Mouse (Mus musculus): Measurements from ENCODE around the gene Igsf21. TPM values are rescaled to one million over a fixed set of nuclear protein-coding genes. Genes with fewer than 3 reads are reported as not detected.

The Igsf21 gene
- polyA plus RNA-seq, 1 experiment from 2014 or later: 50.9 TPM

DNA sequence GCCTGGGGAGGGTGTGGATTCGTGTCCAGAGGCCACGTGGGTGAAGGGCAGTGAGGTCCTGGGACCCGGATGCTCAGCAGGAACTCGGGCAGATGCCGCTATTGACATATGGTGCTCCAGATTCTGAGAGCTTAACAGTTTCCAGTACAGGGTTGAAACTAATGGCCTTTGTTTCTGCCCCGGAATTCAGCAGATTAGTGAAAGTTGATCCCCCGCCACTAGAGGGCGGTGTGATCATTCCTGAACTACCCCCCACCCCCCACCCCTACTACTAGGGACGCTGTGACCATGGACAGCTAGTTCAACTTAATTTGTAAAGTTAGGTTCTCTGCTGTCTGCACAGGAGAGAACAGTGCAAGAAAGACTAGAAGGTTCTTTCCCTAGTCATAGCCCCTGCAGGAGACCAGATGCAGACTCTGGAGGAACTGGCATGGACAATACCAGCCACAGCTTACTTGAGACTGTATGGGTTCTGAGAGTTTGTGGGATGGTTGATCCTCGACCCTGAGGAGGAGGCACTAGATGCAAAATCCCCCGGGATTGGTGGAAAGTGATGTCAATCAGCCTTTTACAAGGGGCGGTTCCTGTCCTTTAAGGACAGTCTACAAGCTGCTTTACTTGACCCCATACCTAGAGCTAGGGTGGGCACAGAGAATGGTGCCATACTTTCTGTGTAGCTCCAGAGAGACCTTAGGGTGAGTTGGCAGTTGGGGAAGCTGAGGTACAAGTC is 157.7 kb downstream of the Igsf21 start:
- no peaks in the 10 kb centered on the region for H3K27me3 ChIP-seq (replicated peaks; ENCODE audit: control insufficient read depth, insufficient read depth, low read length)
- ATAC-seq: no peak
- WGBS: 86% methylated on average over 12 of the region's 12 CpGs
- no peak overlapping the region for H3K4me2 ChIP-seq (ENCODE audit: low read length)
- H3K4me3 ChIP-seq (replicated peaks; ENCODE audit: low read length): no peak overlapping the region
- H3K27ac ChIP-seq (ENCODE audit: low read length): no peak overlapping the region
- no peaks in the 10 kb centered on the region for H3K36me3 ChIP-seq (ENCODE audit: control insufficient read depth, insufficient read depth)
- no peak overlapping the region for H3K9ac ChIP-seq (replicated peaks; ENCODE audit: low read depth, low read length)
- H3K4me1 ChIP-seq (replicated peaks; ENCODE audit: control insufficient read depth, insufficient read depth, low read length): peaks cover 11% of the 10 kb centered on the region
- H3K9me3 ChIP-seq (ENCODE audit: control insufficient read depth, low read length): no peaks in the 10 kb centered on the region

DNA sequence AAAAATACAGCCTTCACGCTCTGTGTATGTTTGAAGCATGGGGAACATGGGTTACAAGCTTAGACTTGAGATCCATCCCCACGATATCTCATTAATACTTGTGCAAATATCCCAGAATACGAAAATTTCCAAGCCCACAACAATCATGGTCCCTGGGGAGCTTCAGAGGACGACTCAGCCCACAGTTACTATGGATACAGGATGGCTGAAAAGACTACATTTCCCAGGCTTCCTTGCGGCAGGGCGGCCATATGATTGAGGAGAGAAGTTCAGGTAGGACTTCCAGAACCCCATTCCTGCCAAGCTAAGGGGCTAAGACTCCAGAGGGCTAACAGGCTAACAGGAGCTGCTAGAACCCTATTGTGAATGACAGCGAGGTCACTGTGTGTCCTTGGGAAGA is 160.4 kb downstream of the Igsf21 start:
- Histone ChIP-seq H3K27me3 (replicated peaks; ENCODE audit: control insufficient read depth, insufficient read depth, low read length) (no peaks in the 10 kb centered on the region), H3K9ac (replicated peaks; ENCODE audit: low read depth, low read length) (no peak overlapping the region), H3K36me3 (ENCODE audit: control insufficient read depth, insufficient read depth) (no peaks in the 10 kb centered on the region), H3K4me1 (replicated peaks; ENCODE audit: control insufficient read depth, insufficient read depth, low read length) (peaks cover 12% of the 10 kb centered on the region), H3K4me2 (ENCODE audit: low read length) (no peak overlapping the region), H3K4me3 (replicated peaks; ENCODE audit: low read length) (no peak overlapping the region), H3K9me3 (ENCODE audit: control insufficient read depth, low read length) (no peaks in the 10 kb centered on the region), H3K27ac (ENCODE audit: low read length) (no peak overlapping the region)
- ATAC-seq: no peak; the same call in 1 of the 2 replicates
- 60% methylated on average over 7 of the region's 7 CpGs for whole genome bisulfite sequencing

DNA sequence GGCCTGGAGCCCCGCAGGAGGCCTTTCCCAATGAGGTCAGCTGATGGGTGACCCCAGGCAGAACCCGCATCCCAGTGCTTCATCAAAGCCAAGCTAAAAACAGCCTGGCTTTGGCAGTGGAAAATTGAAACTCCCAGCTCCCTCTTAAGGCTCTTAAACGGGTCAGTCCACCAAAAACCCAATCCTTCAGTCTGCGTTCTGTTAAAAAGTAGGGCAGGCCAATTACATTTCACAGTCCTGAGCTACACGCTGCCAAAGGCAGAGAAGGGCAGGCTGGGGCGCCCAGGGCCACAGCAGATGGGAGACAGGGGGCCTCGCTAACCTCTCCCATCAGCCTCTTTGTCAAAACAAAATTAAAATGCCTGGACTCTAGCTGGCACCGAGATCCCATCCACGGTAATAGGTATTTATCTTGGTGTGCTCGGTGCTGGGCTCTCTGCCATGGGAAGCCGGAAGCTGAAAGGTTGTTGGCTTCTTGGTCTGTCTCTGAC is 162.0 kb downstream of the Igsf21 start:
- 19% methylated on average over 11 of the region's 11 CpGs for WGBS
- Histone ChIP-seq H3K27ac (ENCODE audit: low read length) (peak overlapping the region; percentile 49; the same call in 1 of the 2 replicates), H3K27me3 (replicated peaks; ENCODE audit: control insufficient read depth, insufficient read depth, low read length) (no peaks in the 10 kb centered on the region), H3K9me3 (ENCODE audit: control insufficient read depth, low read length) (no peaks in the 10 kb centered on the region), H3K4me2 (ENCODE audit: low read length) (no peak overlapping the region), H3K4me1 (replicated peaks; ENCODE audit: control insufficient read depth, insufficient read depth, low read length) (peaks cover 12% of the 10 kb centered on the region), H3K4me3 (replicated peaks; ENCODE audit: low read length) (no peak overlapping the region), H3K36me3 (ENCODE audit: control insufficient read depth, insufficient read depth) (no peaks in the 10 kb centered on the region), H3K9ac (replicated peaks; ENCODE audit: low read depth, low read length) (no peak overlapping the region)
- peak; percentile 60; the same call in 1 of the 2 replicates for ATAC-seq

DNA sequence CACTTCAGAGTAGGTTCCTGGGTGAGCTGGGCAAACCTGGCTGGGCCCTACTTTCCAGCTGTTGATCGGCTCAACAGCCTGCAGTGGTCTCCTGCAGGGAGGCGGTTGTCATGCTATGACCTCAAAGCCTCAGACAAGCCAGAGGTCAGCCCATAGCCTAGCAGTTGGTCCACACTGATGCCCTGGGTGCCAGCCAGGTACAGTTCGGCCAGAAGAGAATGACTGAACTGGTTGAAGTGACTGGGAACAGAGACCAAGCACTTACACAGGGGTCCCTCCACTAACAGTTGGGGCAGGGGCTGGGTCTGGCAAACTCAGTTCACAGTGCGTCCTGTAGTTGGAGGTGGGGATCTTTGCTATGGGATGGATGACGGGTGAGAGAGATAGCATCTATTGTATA is 162.5 kb downstream of the Igsf21 start:
- 0 out of 2 replicates have a peak, but pooled peaks have one; percentile 4 for ATAC-seq
- Histone ChIP-seq H3K4me2 (ENCODE audit: low read length) (no peak overlapping the region), H3K4me1 (replicated peaks; ENCODE audit: control insufficient read depth, insufficient read depth, low read length) (peaks cover 12% of the 10 kb centered on the region), H3K27ac (ENCODE audit: low read length) (no peak overlapping the region), H3K36me3 (ENCODE audit: control insufficient read depth, insufficient read depth) (no peaks in the 10 kb centered on the region), H3K4me3 (replicated peaks; ENCODE audit: low read length) (no peak overlapping the region), H3K27me3 (replicated peaks; ENCODE audit: control insufficient read depth, insufficient read depth, low read length) (no peaks in the 10 kb centered on the region), H3K9ac (replicated peaks; ENCODE audit: low read depth, low read length) (no peak overlapping the region), H3K9me3 (ENCODE audit: control insufficient read depth, low read length) (no peaks in the 10 kb centered on the region)
- 79% methylated on average over 5 of the region's 5 CpGs for WGBS

DNA sequence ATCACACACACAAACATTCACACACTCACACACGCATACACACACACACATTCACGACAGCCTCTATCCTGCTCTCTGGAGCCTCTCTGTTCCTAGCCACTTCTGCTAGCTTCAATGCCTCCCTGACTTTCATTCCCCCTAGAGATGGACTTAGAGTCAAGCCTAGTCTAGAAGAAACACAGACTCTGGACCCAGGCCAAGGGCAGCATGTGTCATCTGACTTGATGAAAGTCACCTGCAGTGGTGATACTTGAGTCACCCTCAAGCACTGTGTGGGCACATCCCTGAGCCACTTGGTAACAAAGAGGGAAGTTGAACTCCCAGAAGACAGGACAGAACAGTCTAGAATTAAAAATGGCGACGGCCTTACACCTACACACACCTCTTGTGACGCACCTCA is 168.2 kb downstream of the Igsf21 start:
- Histone ChIP-seq H3K4me2 (ENCODE audit: low read length) (no peak overlapping the region), H3K27ac (ENCODE audit: low read length) (no peak overlapping the region), H3K27me3 (replicated peaks; ENCODE audit: control insufficient read depth, insufficient read depth, low read length) (no peaks in the 10 kb centered on the region), H3K36me3 (ENCODE audit: control insufficient read depth, insufficient read depth) (no peaks in the 10 kb centered on the region), H3K4me1 (replicated peaks; ENCODE audit: control insufficient read depth, insufficient read depth, low read length) (peaks cover 21% of the 10 kb centered on the region), H3K9me3 (ENCODE audit: control insufficient read depth, low read length) (no peaks in the 10 kb centered on the region), H3K9ac (replicated peaks; ENCODE audit: low read depth, low read length) (no peak overlapping the region), H3K4me3 (replicated peaks; ENCODE audit: low read length) (no peak overlapping the region)
- WGBS: 90% methylated on average over 5 of the region's 5 CpGs
- ATAC-seq: no peak

DNA sequence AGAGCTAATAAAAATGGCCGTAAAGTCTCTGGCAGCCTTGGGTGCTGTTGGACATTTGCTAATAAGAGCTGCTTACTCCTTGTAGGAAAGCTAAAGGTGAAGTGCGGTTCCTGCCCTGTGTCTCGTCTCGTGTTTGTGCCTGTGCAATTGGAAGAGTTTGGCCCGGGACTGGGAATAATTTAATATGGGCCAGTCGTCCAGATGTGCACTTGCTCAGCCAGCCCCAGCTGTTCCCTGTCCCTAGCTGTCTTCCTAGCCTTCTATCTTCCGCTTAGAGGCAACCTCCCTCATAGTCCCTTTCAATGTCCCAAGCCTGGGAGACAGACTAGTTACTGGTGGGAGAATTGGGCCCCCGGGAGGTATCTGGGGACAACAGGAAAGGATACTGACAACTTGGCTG is 169.0 kb downstream of the Igsf21 start:
- Histone ChIP-seq H3K4me2 (ENCODE audit: low read length) (peak overlapping the region; percentile 1; the same call in 1 of the 2 replicates), H3K36me3 (ENCODE audit: control insufficient read depth, insufficient read depth) (no peaks in the 10 kb centered on the region), H3K27ac (ENCODE audit: low read length) (peak overlapping the region; percentile 82), H3K9ac (replicated peaks; ENCODE audit: low read depth, low read length) (no peak overlapping the region), H3K4me3 (replicated peaks; ENCODE audit: low read length) (no peak overlapping the region), H3K9me3 (ENCODE audit: control insufficient read depth, low read length) (no peaks in the 10 kb centered on the region), H3K27me3 (replicated peaks; ENCODE audit: control insufficient read depth, insufficient read depth, low read length) (no peaks in the 10 kb centered on the region), H3K4me1 (replicated peaks; ENCODE audit: control insufficient read depth, insufficient read depth, low read length) (peaks cover 21% of the 10 kb centered on the region)
- 68% methylated on average over 8 of the region's 8 CpGs for WGBS
- no peak for ATAC-seq

DNA sequence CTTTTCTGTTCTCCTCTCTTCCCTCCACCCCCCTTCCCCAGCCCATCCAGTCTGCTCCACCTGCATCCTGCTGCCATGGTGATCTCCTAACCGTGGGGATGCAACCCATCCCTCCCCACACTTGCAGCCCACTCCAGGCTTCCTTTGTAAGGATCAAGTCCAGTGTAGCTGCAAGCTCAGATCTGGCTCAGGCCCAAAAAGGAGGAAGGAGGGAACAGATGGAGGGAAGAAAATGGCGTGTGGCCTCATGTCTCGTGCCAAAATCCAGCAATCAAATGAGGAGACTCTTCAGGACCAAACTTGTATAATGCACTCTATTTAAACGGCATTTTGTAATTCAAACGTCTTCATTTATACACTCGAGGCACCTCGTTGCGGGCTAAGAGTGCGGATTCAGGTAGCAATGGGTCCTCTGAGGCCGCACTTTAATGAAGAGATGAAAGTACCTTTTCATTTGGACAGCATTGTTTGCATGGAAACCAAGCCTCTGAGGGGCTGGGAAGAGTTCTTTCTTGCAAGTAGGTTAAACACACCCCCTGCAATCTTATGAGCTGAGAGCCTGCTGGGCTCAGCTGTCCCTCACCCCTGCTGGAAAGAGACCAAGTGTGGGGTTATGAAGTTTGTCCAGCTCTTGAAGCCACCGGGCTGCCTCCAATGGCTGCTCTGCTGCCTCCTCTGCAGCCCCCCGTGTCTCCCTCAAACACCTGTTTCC is 169.6 kb downstream of the Igsf21 start:
- WGBS: 13% methylated on average over 12 of the region's 12 CpGs
- Histone ChIP-seq H3K27ac (ENCODE audit: low read length) (peak overlapping the region; percentile 82), H3K27me3 (replicated peaks; ENCODE audit: control insufficient read depth, insufficient read depth, low read length) (no peaks in the 10 kb centered on the region), H3K9me3 (ENCODE audit: control insufficient read depth, low read length) (no peaks in the 10 kb centered on the region), H3K4me1 (replicated peaks; ENCODE audit: control insufficient read depth, insufficient read depth, low read length) (peaks cover 21% of the 10 kb centered on the region), H3K4me2 (ENCODE audit: low read length) (peak overlapping the region; percentile 20; the same call in 1 of the 2 replicates), H3K4me3 (replicated peaks; ENCODE audit: low read length) (no peak overlapping the region), H3K9ac (replicated peaks; ENCODE audit: low read depth, low read length) (no peak overlapping the region), H3K36me3 (ENCODE audit: control insufficient read depth, insufficient read depth) (no peaks in the 10 kb centered on the region)
- peak; percentile 84 for ATAC-seq

DNA sequence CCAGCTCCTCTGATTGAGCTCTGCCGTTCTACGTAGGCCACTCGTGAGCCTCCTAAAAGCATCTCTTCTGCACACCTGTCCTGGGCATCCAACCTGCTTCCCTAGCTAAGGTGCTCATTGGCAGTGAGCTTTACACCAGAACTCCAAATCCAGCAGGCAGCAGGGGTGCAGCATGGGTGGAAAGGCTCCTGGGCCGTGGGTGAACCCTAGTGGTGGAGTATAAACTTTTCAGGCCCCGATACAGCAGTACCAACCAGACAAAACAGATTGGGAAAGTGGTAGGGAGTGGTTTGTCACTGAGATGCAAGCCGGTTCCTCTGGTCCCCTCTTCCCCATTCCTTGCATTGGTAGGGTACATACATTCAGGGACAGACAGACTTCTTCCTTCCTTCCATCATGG is 170.2 kb downstream of the Igsf21 start:
- no peak overlapping the region for H3K9ac ChIP-seq (replicated peaks; ENCODE audit: low read depth, low read length)
- H3K4me2 ChIP-seq (ENCODE audit: low read length): no peak overlapping the region
- no peak overlapping the region for H3K4me3 ChIP-seq (replicated peaks; ENCODE audit: low read length)
- ATAC-seq: peak; percentile 26
- H3K36me3 ChIP-seq (ENCODE audit: control insufficient read depth, insufficient read depth): no peaks in the 10 kb centered on the region
- H3K9me3 ChIP-seq (ENCODE audit: control insufficient read depth, low read length): no peaks in the 10 kb centered on the region
- H3K4me1 ChIP-seq (replicated peaks; ENCODE audit: control insufficient read depth, insufficient read depth, low read length): peaks cover 21% of the 10 kb centered on the region
- no peaks in the 10 kb centered on the region for H3K27me3 ChIP-seq (replicated peaks; ENCODE audit: control insufficient read depth, insufficient read depth, low read length)
- 67% methylated on average over 6 of the region's 6 CpGs for WGBS
- H3K27ac ChIP-seq (ENCODE audit: low read length): peak overlapping the region; percentile 82

DNA sequence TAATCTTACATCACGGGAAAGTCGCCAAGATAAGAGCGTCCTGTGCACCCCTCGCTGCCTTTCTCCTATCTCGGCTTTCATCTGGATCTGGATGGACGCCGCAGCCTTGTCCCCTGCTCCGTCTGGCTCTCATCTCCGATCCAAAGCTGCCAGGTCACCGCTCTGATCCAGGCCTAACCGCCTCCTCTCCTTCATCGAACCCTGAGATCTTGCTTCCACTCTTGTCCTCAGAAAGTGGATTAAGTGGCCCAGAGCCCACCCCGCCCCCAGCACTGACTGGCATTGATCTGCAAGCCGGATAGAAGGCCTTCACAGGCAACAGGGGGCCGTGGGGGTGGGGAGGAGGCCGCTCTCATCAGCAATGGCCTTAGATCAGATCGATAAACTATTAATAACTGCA is 175.5 kb downstream of the Igsf21 start:
- Histone ChIP-seq H3K4me1 (replicated peaks; ENCODE audit: control insufficient read depth, insufficient read depth, low read length) (peaks cover 23% of the 10 kb centered on the region), H3K27me3 (replicated peaks; ENCODE audit: control insufficient read depth, insufficient read depth, low read length) (no peaks in the 10 kb centered on the region), H3K9me3 (ENCODE audit: control insufficient read depth, low read length) (no peaks in the 10 kb centered on the region), H3K4me3 (replicated peaks; ENCODE audit: low read length) (no peak overlapping the region), H3K27ac (ENCODE audit: low read length) (no peak overlapping the region; the same call in 1 of the 2 replicates), H3K4me2 (ENCODE audit: low read length) (no peak overlapping the region), H3K36me3 (ENCODE audit: control insufficient read depth, insufficient read depth) (no peaks in the 10 kb centered on the region), H3K9ac (replicated peaks; ENCODE audit: low read depth, low read length) (no peak overlapping the region)
- ATAC-seq: no peak
- WGBS: 21% methylated on average over 17 of the region's 17 CpGs
